Mouse (Mus musculus): ENCODE data around the gene Chd6. TPM values are rescaled to one million over a fixed set of nuclear protein-coding genes. Genes with fewer than 3 reads are reported as not detected.

The Chd6 gene
- polyA plus RNA-seq, 1 experiment from 2014 or later: 22.4 TPM

GRCm38 (mm10) chr2:160981791-160982190, 127.1 kb downstream of the Chd6 start:
- Histone ChIP-seq H3K9ac (ENCODE audit: low read depth, low read length) (no peak overlapping the region), H3K4me3 (replicated peaks; ENCODE audit: low read depth, low read length) (no peak overlapping the region), H3K36me3 (ENCODE audit: insufficient read depth, low read length) (peaks cover 56% of the 10 kb centered on the region), H3K4me1 (replicated peaks; ENCODE audit: insufficient read depth, low read length) (no peaks in the 10 kb centered on the region), H3K4me2 (ENCODE audit: low read length) (no peak overlapping the region), H3K27me3 (ENCODE audit: insufficient read depth, low read length) (no peaks in the 10 kb centered on the region), H3K9me3 (replicated peaks; ENCODE audit: low read length) (no peaks in the 10 kb centered on the region), H3K27ac (no peak overlapping the region)
- TF ChIP-seq CTCF (IDR thresholded peaks at IDR 0.05; ENCODE audit: low read depth): no peak
- DNase-seq (ENCODE audit: low spot score): no peak
- 87% methylated on average over 6 of the region's 6 CpGs for WGBS
- ATAC-seq (replicated peaks; ENCODE audit: low FRiP score, low read depth): no peak

- Histone ChIP-seq H3K4me3 (replicated peaks; ENCODE audit: low read depth, low read length) (no peak overlapping the region), H3K9ac (ENCODE audit: low read depth, low read length) (no peak overlapping the region), H3K4me1 (replicated peaks; ENCODE audit: insufficient read depth, low read length) (no peaks in the 10 kb centered on the region), H3K36me3 (ENCODE audit: insufficient read depth, low read length) (peaks cover 42% of the 10 kb centered on the region), H3K27me3 (ENCODE audit: insufficient read depth, low read length) (no peaks in the 10 kb centered on the region), H3K27ac (no peak overlapping the region), H3K4me2 (ENCODE audit: low read length) (no peak overlapping the region), H3K9me3 (replicated peaks; ENCODE audit: low read length) (no peaks in the 10 kb centered on the region)
- ATAC-seq (replicated peaks; ENCODE audit: low FRiP score, low read depth) (no peak), DNase-seq (ENCODE audit: low spot score) (no peak)
- TF ChIP-seq CTCF (IDR thresholded peaks at IDR 0.05; ENCODE audit: low read depth): no peak
- WGBS: 75% methylated on average over 1 of the region's 1 CpGs
Measured at GRCm38 (mm10) chr2:160978651-160979050, 130.2 kb downstream of the Chd6 start.

- no peak overlapping the region for H3K4me3 ChIP-seq (replicated peaks; ENCODE audit: low read depth, low read length)
- TF ChIP-seq CTCF (IDR thresholded peaks at IDR 0.05; ENCODE audit: low read depth): no peak
- no peak overlapping the region for H3K27ac ChIP-seq
- no peaks in the 10 kb centered on the region for H3K9me3 ChIP-seq (replicated peaks; ENCODE audit: low read length)
- H3K4me2 ChIP-seq (ENCODE audit: low read length): no peak overlapping the region
- H3K36me3 ChIP-seq (ENCODE audit: insufficient read depth, low read length): peaks cover 35% of the 10 kb centered on the region
- H3K4me1 ChIP-seq (replicated peaks; ENCODE audit: insufficient read depth, low read length): no peaks in the 10 kb centered on the region
- DNase-seq (ENCODE audit: low spot score) (no peak), ATAC-seq (replicated peaks; ENCODE audit: low FRiP score, low read depth) (no peak)
- WGBS: 56% methylated on average over 1 of the region's 1 CpGs
- H3K9ac ChIP-seq (ENCODE audit: low read depth, low read length): no peak overlapping the region
- no peaks in the 10 kb centered on the region for H3K27me3 ChIP-seq (ENCODE audit: insufficient read depth, low read length)
Measured at GRCm38 (mm10) chr2:160977248-160977647, 131.6 kb downstream of the Chd6 start.

GRCm38 (mm10) chr2:160973648-160974215, 135.1 kb downstream of the Chd6 start:
- no peak overlapping the region for H3K9ac ChIP-seq (ENCODE audit: low read depth, low read length)
- no peaks in the 10 kb centered on the region for H3K27me3 ChIP-seq (ENCODE audit: insufficient read depth, low read length)
- no peak for ATAC-seq (replicated peaks; ENCODE audit: low FRiP score, low read depth)
- no peak overlapping the region for H3K4me3 ChIP-seq (replicated peaks; ENCODE audit: low read depth, low read length)
- DNase-seq (ENCODE audit: low spot score): no peak
- H3K36me3 ChIP-seq (ENCODE audit: insufficient read depth, low read length): peaks cover 39% of the 10 kb centered on the region
- no peak overlapping the region for H3K27ac ChIP-seq
- H3K4me1 ChIP-seq (replicated peaks; ENCODE audit: insufficient read depth, low read length): no peaks in the 10 kb centered on the region
- H3K4me2 ChIP-seq (ENCODE audit: low read length): no peak overlapping the region
- 83% methylated on average over 5 of the region's 5 CpGs for WGBS
- no peak for TF ChIP-seq CTCF (IDR thresholded peaks at IDR 0.05; ENCODE audit: low read depth)
- H3K9me3 ChIP-seq (replicated peaks; ENCODE audit: low read length): no peaks in the 10 kb centered on the region

- Histone ChIP-seq H3K4me2 (ENCODE audit: low read length) (no peak overlapping the region), H3K9ac (ENCODE audit: low read depth, low read length) (no peak overlapping the region), H3K4me1 (replicated peaks; ENCODE audit: insufficient read depth, low read length) (no peaks in the 10 kb centered on the region), H3K36me3 (ENCODE audit: insufficient read depth, low read length) (peaks cover 40% of the 10 kb centered on the region), H3K27me3 (ENCODE audit: insufficient read depth, low read length) (no peaks in the 10 kb centered on the region), H3K9me3 (replicated peaks; ENCODE audit: low read length) (no peaks in the 10 kb centered on the region), H3K4me3 (replicated peaks; ENCODE audit: low read depth, low read length) (no peak overlapping the region), H3K27ac (0 out of 2 replicates have a peak overlapping the region, but pooled peaks have one; percentile 37)
- TF ChIP-seq CTCF (IDR thresholded peaks at IDR 0.05; ENCODE audit: low read depth): no peak
- 75% methylated on average over 7 of the region's 7 CpGs for WGBS
- ATAC-seq (replicated peaks; ENCODE audit: low FRiP score, low read depth): peak; percentile 72
- DNase-seq (ENCODE audit: low spot score): no peak
Measured at GRCm38 (mm10) chr2:160972103-160972792, 136.6 kb downstream of the Chd6 start.

- DNase-seq (ENCODE audit: low spot score) (no peak), ATAC-seq (replicated peaks; ENCODE audit: low FRiP score, low read depth) (no peak)
- H3K9me3 ChIP-seq (replicated peaks; ENCODE audit: low read length): no peaks in the 10 kb centered on the region
- no peak overlapping the region for H3K9ac ChIP-seq (ENCODE audit: low read depth, low read length)
- 89% methylated on average over 1 of the region's 1 CpGs for WGBS
- no peak for TF ChIP-seq CTCF (IDR thresholded peaks at IDR 0.05; ENCODE audit: low read depth)
- H3K27me3 ChIP-seq (ENCODE audit: insufficient read depth, low read length): no peaks in the 10 kb centered on the region
- no peaks in the 10 kb centered on the region for H3K4me1 ChIP-seq (replicated peaks; ENCODE audit: insufficient read depth, low read length)
- peaks cover 52% of the 10 kb centered on the region for H3K36me3 ChIP-seq (ENCODE audit: insufficient read depth, low read length)
- H3K4me3 ChIP-seq (replicated peaks; ENCODE audit: low read depth, low read length): no peak overlapping the region
- no peak overlapping the region; the same call in 1 of the 2 replicates for H3K27ac ChIP-seq
- H3K4me2 ChIP-seq (ENCODE audit: low read length): no peak overlapping the region
Measured at GRCm38 (mm10) chr2:160962149-160962548, 146.7 kb downstream of the Chd6 start.

Data from kidney, postnatal 0 days (tissue).